Mouse (Mus musculus): Measurements from ENCODE around the gene Prpf19. TPM values are rescaled to one million over a fixed set of nuclear protein-coding genes. Genes with fewer than 3 reads are reported as not detected.

Gene Prpf19
- polyA plus RNA-seq, 2 experiments = 15.7 to 108 TPM

DNA sequence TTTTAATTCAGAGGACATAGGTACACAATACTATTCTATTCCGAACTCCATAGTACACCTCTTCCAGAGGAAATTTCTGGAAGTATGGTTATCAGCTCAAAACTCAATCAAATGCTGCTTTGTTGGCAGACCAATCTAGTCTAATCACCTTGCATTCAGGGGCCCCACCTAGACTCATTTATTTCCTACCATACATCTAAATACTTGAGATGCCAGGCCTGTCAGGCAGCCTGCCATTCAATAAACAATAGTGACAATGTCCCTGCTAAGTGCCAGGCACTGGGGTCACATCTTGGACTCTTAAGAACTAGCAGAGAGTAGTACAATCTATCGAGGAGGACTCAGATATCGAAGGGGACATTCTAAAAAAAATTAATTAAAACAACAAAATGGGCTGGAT, 2.8 kb upstream of the Prpf19 start:
- 70% methylated on average over 3 of the region's 3 CpGs for WGBS (ENCODE audit: insufficient replicate concordance)
- H3K4me1 ChIP-seq (replicated peaks; ENCODE audit: control insufficient read depth in 2 of 2, insufficient read depth in 2 of 2, low read length in 1 of 2) = peaks cover 8 to 15% of the 10 kb centered on the region in 2 experiments
- H3K27ac ChIP-seq = no peak overlapping the region
- H3K9ac ChIP-seq (replicated peaks) = no peak overlapping the region
- H3K4me2 ChIP-seq (ENCODE audit: low read depth) = no peak overlapping the region
- ATAC-seq (ENCODE audit: insufficient read depth) = no peak
- DNase-seq (ENCODE audit: low read depth in 3 of 3, low spot score in 3 of 3) = no peak
- H3K27me3 ChIP-seq (ENCODE audit: control insufficient read depth, insufficient read depth, low read length) = no peaks in the 10 kb centered on the region
- no peaks in the 10 kb centered on the region for H3K9me3 ChIP-seq (ENCODE audit: control insufficient read depth, low read length)
- TF ChIP-seq CTCF (IDR thresholded peaks at IDR 0.05; ENCODE audit: low read depth) = no peak
- no peak for TF ChIP-seq EP300 (IDR thresholded peaks at IDR 0.05; ENCODE audit: low read depth)
- no peak overlapping the region for H3K4me3 ChIP-seq (ENCODE audit: insufficient read depth in 1 of 2, low read depth in 2 of 2, low read length in 2 of 2)
- no peaks in the 10 kb centered on the region; the same call in 1 of the 2 replicates for H3K36me3 ChIP-seq (replicated peaks; ENCODE audit: control insufficient read depth, insufficient read depth, low read depth)

DNA sequence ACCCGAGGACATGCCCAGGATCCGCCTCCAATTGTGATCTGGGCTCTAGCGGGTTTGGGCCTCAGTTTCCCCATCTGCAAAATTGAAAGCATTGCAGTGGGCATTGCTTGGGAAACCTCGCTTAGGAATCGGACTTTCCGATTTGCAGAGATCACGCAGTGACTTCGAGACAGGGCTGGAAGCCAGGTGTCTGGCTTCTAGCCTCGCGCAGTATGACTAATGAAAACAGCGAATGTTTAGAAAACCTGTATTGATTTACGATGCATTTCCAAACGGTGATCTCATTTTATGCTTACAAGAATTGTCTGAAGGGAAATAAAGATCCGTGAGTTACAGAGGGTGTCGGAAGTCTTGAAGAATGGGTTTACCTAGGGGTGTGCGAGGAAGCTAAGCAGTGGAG, 677 bp downstream of the Prpf19 start:
- Histone ChIP-seq H3K27ac (no peak overlapping the region), H3K27me3 (ENCODE audit: control insufficient read depth, insufficient read depth, low read length) (no peaks in the 10 kb centered on the region), H3K36me3 (replicated peaks; ENCODE audit: control insufficient read depth, insufficient read depth, low read depth) (peaks cover 20% of the 10 kb centered on the region), H3K4me3 (ENCODE audit: insufficient read depth in 1 of 2, low read depth in 2 of 2, low read length in 2 of 2) (peak overlapping the region; percentile 87 to 95), H3K9me3 (ENCODE audit: control insufficient read depth, low read length) (no peaks in the 10 kb centered on the region), H3K4me1 (replicated peaks; ENCODE audit: control insufficient read depth in 2 of 2, insufficient read depth in 2 of 2, low read length in 1 of 2) (peaks cover 8 to 17% of the 10 kb centered on the region in 2 experiments), H3K9ac (replicated peaks) (peak overlapping the region; percentile 84), H3K4me2 (ENCODE audit: low read depth) (peak overlapping the region; percentile 81)
- WGBS (ENCODE audit: insufficient replicate concordance) = under 1% methylated on average over 16 of the region's 16 CpGs
- ATAC-seq (ENCODE audit: insufficient read depth) (no peak), DNase-seq (ENCODE audit: low read depth in 3 of 3, low spot score in 3 of 3) (no peak)
- TF ChIP-seq EP300 (IDR thresholded peaks at IDR 0.05; ENCODE audit: low read depth) (no peak), CTCF (IDR thresholded peaks at IDR 0.05; ENCODE audit: low read depth) (no peak)

DNA sequence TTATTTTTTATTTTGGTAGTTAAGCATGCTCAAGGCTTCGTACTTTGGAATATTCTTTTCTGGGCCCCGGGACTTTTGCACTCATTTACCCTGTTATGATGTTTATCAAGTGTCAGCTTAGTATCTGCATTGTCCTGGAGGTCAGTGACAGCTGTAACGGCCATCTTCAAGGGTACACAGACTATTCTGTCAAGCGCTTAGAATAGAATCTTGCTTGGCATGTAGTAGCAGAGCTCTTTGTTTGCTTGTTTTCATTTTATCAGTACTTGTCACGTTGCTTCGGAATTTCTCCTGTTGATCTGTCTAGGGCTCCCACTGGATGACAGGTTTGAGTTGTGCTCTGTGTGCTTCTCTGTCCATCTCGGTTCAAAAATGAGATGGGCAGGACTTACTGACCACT, 1.8 kb downstream of the Prpf19 start:
- peak overlapping the region; percentile 84 for H3K9ac ChIP-seq (replicated peaks)
- H3K4me3 ChIP-seq (ENCODE audit: insufficient read depth in 1 of 2, low read depth in 2 of 2, low read length in 2 of 2) = peak overlapping the region in 1 of 2 experiments; percentile 95; a peak in 2 of 4 replicates
- H3K27me3 ChIP-seq (ENCODE audit: control insufficient read depth, insufficient read depth, low read length) = no peaks in the 10 kb centered on the region
- no peak for DNase-seq (ENCODE audit: low read depth in 3 of 3, low spot score in 3 of 3)
- H3K4me2 ChIP-seq (ENCODE audit: low read depth) = peak overlapping the region; percentile 81
- WGBS (ENCODE audit: insufficient replicate concordance) = 53% methylated on average over 7 of the region's 7 CpGs
- H3K27ac ChIP-seq = no peak overlapping the region
- H3K36me3 ChIP-seq (replicated peaks; ENCODE audit: control insufficient read depth, insufficient read depth, low read depth) = peaks cover 30% of the 10 kb centered on the region
- H3K9me3 ChIP-seq (ENCODE audit: control insufficient read depth, low read length) = no peaks in the 10 kb centered on the region
- no peak for TF ChIP-seq CTCF (IDR thresholded peaks at IDR 0.05; ENCODE audit: low read depth)
- TF ChIP-seq EP300 (IDR thresholded peaks at IDR 0.05; ENCODE audit: low read depth) = no peak
- ATAC-seq (ENCODE audit: insufficient read depth) = no peak
- H3K4me1 ChIP-seq (replicated peaks; ENCODE audit: control insufficient read depth in 2 of 2, insufficient read depth in 2 of 2, low read length in 1 of 2) = peaks cover 8 to 17% of the 10 kb centered on the region in 2 experiments

DNA sequence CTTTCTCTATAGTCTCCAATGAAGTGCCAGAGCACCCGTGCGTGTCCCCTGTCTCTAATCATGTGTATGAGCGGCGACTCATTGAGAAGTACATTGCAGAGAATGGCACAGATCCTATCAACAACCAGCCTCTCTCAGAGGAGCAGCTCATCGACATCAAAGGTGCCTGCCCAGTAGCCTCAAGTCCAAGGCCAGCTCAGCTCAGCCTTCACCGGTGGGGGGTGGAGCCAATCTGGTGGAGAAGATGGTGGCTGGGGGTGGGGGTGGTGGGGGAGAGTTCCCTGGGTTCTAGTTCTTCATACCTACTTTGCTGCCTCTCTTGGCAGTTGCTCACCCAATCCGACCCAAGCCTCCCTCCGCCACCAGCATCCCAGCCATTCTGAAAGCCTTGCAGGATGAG, 2.5 kb downstream of the Prpf19 start:
- no peaks in the 10 kb centered on the region for H3K9me3 ChIP-seq (ENCODE audit: control insufficient read depth, low read length)
- ATAC-seq (ENCODE audit: insufficient read depth) (no peak), DNase-seq (ENCODE audit: low read depth in 3 of 3, low spot score in 3 of 3) (no peak)
- no peak overlapping the region for H3K27ac ChIP-seq
- H3K4me1 ChIP-seq (replicated peaks; ENCODE audit: control insufficient read depth in 2 of 2, insufficient read depth in 2 of 2, low read length in 1 of 2) = peaks cover 8 to 17% of the 10 kb centered on the region in 2 experiments
- no peak overlapping the region for H3K4me3 ChIP-seq (ENCODE audit: insufficient read depth in 1 of 2, low read depth in 2 of 2, low read length in 2 of 2)
- H3K4me2 ChIP-seq (ENCODE audit: low read depth) = peak overlapping the region; percentile 81; the same call in 1 of the 2 replicates
- H3K27me3 ChIP-seq (ENCODE audit: control insufficient read depth, insufficient read depth, low read length) = no peaks in the 10 kb centered on the region
- peaks cover 30% of the 10 kb centered on the region for H3K36me3 ChIP-seq (replicated peaks; ENCODE audit: control insufficient read depth, insufficient read depth, low read depth)
- H3K9ac ChIP-seq (replicated peaks) = no peak overlapping the region
- TF ChIP-seq CTCF (IDR thresholded peaks at IDR 0.05; ENCODE audit: low read depth) (no peak), EP300 (IDR thresholded peaks at IDR 0.05; ENCODE audit: low read depth) (no peak)
- 68% methylated on average over 8 of the region's 8 CpGs for WGBS (ENCODE audit: insufficient replicate concordance)

DNA sequence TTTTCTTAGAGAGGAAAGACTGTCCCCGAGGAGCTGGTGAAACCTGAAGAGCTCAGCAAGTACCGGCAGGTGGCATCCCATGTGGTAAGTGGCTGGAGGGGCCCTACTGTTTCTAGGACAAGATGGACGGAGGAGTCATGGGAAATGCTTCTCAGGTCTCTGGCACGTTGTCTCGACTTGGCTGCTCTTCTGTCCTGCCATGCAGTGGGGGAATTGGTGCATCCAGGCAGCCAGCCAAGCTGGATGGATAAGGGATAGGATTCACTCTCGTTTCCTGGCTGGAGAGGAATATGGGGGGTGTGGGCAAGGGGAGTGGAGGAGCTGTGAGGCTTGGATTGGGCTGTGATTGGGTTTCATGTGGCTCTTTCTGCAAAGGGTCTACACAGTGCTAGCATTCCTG, 5.3 kb downstream of the Prpf19 start:
- TF ChIP-seq CTCF (IDR thresholded peaks at IDR 0.05; ENCODE audit: low read depth) = no peak
- TF ChIP-seq EP300 (IDR thresholded peaks at IDR 0.05; ENCODE audit: low read depth) = no peak
- ATAC-seq (ENCODE audit: insufficient read depth) (no peak), DNase-seq (ENCODE audit: low read depth in 3 of 3, low spot score in 3 of 3) (no peak)
- Histone ChIP-seq H3K4me1 (replicated peaks; ENCODE audit: control insufficient read depth in 2 of 2, insufficient read depth in 2 of 2, low read length in 1 of 2) (peaks cover 6 to 22% of the 10 kb centered on the region in 2 experiments), H3K36me3 (replicated peaks; ENCODE audit: control insufficient read depth, insufficient read depth, low read depth) (peaks cover 49% of the 10 kb centered on the region), H3K27me3 (ENCODE audit: control insufficient read depth, insufficient read depth, low read length) (no peaks in the 10 kb centered on the region), H3K4me2 (ENCODE audit: low read depth) (no peak overlapping the region), H3K9me3 (ENCODE audit: control insufficient read depth, low read length) (no peaks in the 10 kb centered on the region), H3K4me3 (ENCODE audit: insufficient read depth in 1 of 2, low read depth in 2 of 2, low read length in 2 of 2) (no peak overlapping the region), H3K27ac (no peak overlapping the region), H3K9ac (replicated peaks) (no peak overlapping the region)
- 80% methylated on average over 6 of the region's 6 CpGs for WGBS (ENCODE audit: insufficient replicate concordance)

Measured in liver, embryonic 14.5 days (tissue).